Mouse (Mus musculus) thymus, adult 2 months (tissue): ENCODE measurements around the gene Ncln. TPM values are rescaled to one million over a fixed set of nuclear protein-coding genes. Genes with fewer than 3 reads are reported as not detected.

ENCODE experiments used
- DNase-seq: peaks from one replicate; pipeline ENCODE4 v3.0.0; 2021
- H3K27ac ChIP-seq: fragments of 200-500 bp; 2 replicates; pipeline ENCODE4 v1.5.1; 2012; ENCODE audit warnings: low read length, control low read depth; ENCODE audit not compliant: control insufficient read depth, insufficient read depth
- H3K27me3 ChIP-seq: fragments of 200-500 bp; 2 replicates; pipeline ENCODE4 v1.6.1; 2012; ENCODE audit warnings: mild to moderate bottlenecking, low read length, moderate library complexity, mixed read lengths; ENCODE audit not compliant: control insufficient read depth, insufficient read depth
- H3K36me3 ChIP-seq: fragments of 200-500 bp; 2 replicates; pipeline ENCODE4 v1.6.1; 2012; ENCODE audit warnings: mild to moderate bottlenecking, low read length, moderate library complexity; ENCODE audit not compliant: control insufficient read depth, insufficient read depth
- H3K4me1 ChIP-seq: fragments of 200-500 bp; replicated peaks from 2 replicates; pipeline ENCODE4 v1.6.1; 2012; ENCODE audit warnings: low read length; ENCODE audit not compliant: control insufficient read depth, insufficient read depth
- H3K4me3 ChIP-seq: fragments of 200-500 bp; 2 replicates; pipeline ENCODE4 v1.5.1; 2012; ENCODE audit warnings: mild to moderate bottlenecking, low read length, control low read depth, moderate library complexity; ENCODE audit not compliant: control insufficient read depth, insufficient read depth
- CTCF ChIP-seq: fragments of 200-500 bp; IDR thresholded peaks from 2 replicates; pipeline ENCODE4 v1.5.1; 2012; ENCODE audit warnings: mild to moderate bottlenecking, control low read depth, low read length, moderate library complexity, borderline replicate concordance; ENCODE audit not compliant: control insufficient read depth, poor library complexity, insufficient read depth; ENCODE audit errors: extremely low read depth
- POLR2A ChIP-seq: fragments of 200-500 bp; IDR thresholded peaks from 2 replicates; pipeline ENCODE4 v1.6.1; 2012; ENCODE audit warnings: mild to moderate bottlenecking, low read length, control low read depth, moderate library complexity; ENCODE audit not compliant: control insufficient read depth, poor library complexity, insufficient read depth; ENCODE audit errors: extremely low read depth
- polyA plus RNA-seq: library from polyadenylated mRNA; depleted of rRNA; stranded (reverse); fragments of >200 nt; gene quantifications from 2 replicates; pipeline ENCODE4 v1.2.3, GENCODE M21; 2012; rRNA removed

The Ncln gene
- polyA plus RNA-seq, 1 experiment = 337 TPM

DNA sequence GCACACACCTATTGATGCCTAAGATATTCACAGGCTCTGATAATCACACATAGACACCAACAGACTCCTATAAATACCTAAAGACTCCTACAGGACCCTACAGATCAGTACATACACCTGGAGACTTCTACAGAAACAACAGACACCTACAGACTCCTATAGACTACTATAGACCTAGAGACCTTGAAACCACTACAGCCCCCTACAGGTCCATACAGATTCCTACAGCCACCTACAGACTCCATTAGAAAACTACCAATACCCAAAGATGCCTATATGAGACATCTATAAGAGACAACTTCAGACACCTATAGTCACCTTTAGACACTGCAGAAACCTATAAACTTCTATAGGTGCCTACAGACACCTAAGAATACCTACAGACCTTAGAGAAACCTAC, 55.2 kb downstream of the Ncln start:
- DNase-seq = no peak
- no peak overlapping the region for H3K27ac ChIP-seq
- TF ChIP-seq CTCF = no peak
- no peak for TF ChIP-seq POLR2A

More for the DNA sequence above, 55.2 kb downstream of the Ncln start:
- Histone ChIP-seq H3K36me3 (no peaks in the 10 kb centered on the region), H3K4me3 (no peak overlapping the region), H3K4me1 (no peaks in the 10 kb centered on the region), H3K27me3 (no peaks in the 10 kb centered on the region)

Other genes starting within 250 kb of the Ncln start
- gene Matk, start 243.5 kb downstream of the Ncln start, polyA plus RNA-seq = 19.5 and 21.0 TPM in 2 replicates
- gene Mrpl54, start 229.5 kb downstream of the Ncln start, polyA plus RNA-seq = 102 and 118 TPM in 2 replicates
- 125 and 136 TPM in 2 replicates for gene Apba3, start 229.4 kb downstream of the Ncln start, polyA plus RNA-seq
- 27.5 and 34.5 TPM in 2 replicates for gene Tjp3, start 204.8 kb downstream of the Ncln start, polyA plus RNA-seq
- 212 and 239 TPM in 2 replicates for gene Pip5k1c, start 203.4 kb downstream of the Ncln start, polyA plus RNA-seq
- 89.3 and 89.6 TPM in 2 replicates for gene Cactin, start 175.3 kb downstream of the Ncln start, polyA plus RNA-seq
- gene Tbxa2r, start 167.7 kb downstream of the Ncln start, polyA plus RNA-seq = 310 and 312 TPM in 2 replicates
- gene Gipc3, start 153.1 kb downstream of the Ncln start, polyA plus RNA-seq = 0.70 and 0.82 TPM in 2 replicates
- 199 and 209 TPM in 2 replicates for gene Hmg20b, start 145.9 kb downstream of the Ncln start, polyA plus RNA-seq
- 65.3 and 85.5 TPM in 2 replicates for gene Mfsd12, start 138.9 kb downstream of the Ncln start, polyA plus RNA-seq
- 12.7 TPM in 2 replicates for gene 4930404N11Rik, start 130.6 kb downstream of the Ncln start, polyA plus RNA-seq
- gene Fzr1, start 117.9 kb downstream of the Ncln start, polyA plus RNA-seq = 181 and 201 TPM in 2 replicates
- 119 and 123 TPM in 2 replicates for gene Dohh, start 112.0 kb downstream of the Ncln start, polyA plus RNA-seq
- gene Gm48551, start 111.9 kb downstream of the Ncln start, polyA plus RNA-seq = 4.1 and 5.3 TPM in 2 replicates
- 7.5 and 8.4 TPM in 2 replicates for gene Gm48552, start 107.4 kb downstream of the Ncln start, polyA plus RNA-seq
- 49.7 and 51.1 TPM in 2 replicates for gene Smim24, start 103.3 kb downstream of the Ncln start, polyA plus RNA-seq
- 26.3 and 26.7 TPM in 2 replicates for gene Nfic, start 40.8 kb downstream of the Ncln start, polyA plus RNA-seq
- gene Celf5, start 13.7 kb downstream of the Ncln start, polyA plus RNA-seq = 4.3 and 5.1 TPM in 2 replicates
- 84.3 and 87.2 TPM in 2 replicates for gene S1pr4, start 3.7 kb upstream of the Ncln start, polyA plus RNA-seq
- 9.5 and 10.6 TPM in 2 replicates for gene Gna15, start 27.8 kb upstream of the Ncln start, polyA plus RNA-seq
- 73.1 and 81.0 TPM in 2 replicates for gene Gna11, start 48.8 kb upstream of the Ncln start, polyA plus RNA-seq
- 3,110 and 3,125 TPM in 2 replicates for gene Aes, start 63.1 kb upstream of the Ncln start, polyA plus RNA-seq
- 100 and 115 TPM in 2 replicates for gene Tle2, start 78.2 kb upstream of the Ncln start, polyA plus RNA-seq
- gene Tle6, start 104.7 kb upstream of the Ncln start, polyA plus RNA-seq = 22.5 and 28.8 TPM in 2 replicates
- 2.8 and 3.3 TPM in 2 replicates for gene BC025920, start 109.9 kb upstream of the Ncln start, polyA plus RNA-seq
- gene Sirt6, start 131.4 kb upstream of the Ncln start, polyA plus RNA-seq = 81.9 and 84.7 TPM in 2 replicates
- gene Ankrd24, start 132.1 kb upstream of the Ncln start, polyA plus RNA-seq = 16.3 and 19.1 TPM in 2 replicates
- 0.75 and 0.94 TPM in 2 replicates for gene Gm10778, start 152.7 kb upstream of the Ncln start, polyA plus RNA-seq
- 1.4 and 1.8 TPM in 2 replicates for gene Zfp433, start 208.4 kb upstream of the Ncln start, polyA plus RNA-seq